Mouse (Mus musculus) right cerebral cortex, postnatal 36 days (tissue): ENCODE measurements around the gene 1110059E24Rik.
A peak's percentile ranks its signal among the peaks of the same experiment; 100 is the strongest.
"Not testable (repeated sequence)": the region's sequence is repeated elsewhere in the genome, so short reads cannot be mapped to it uniquely, and the experiment has no call there.

ENCODE experiments used
- DNase-seq, 2 experiments: peaks; one replicate each; pipeline ENCODE4 v3.0.0; 2022; ENCODE audit warnings: low spot score in 2 of 2, mixed read lengths in 1 of 2

The 1110059E24Rik gene

DNA sequence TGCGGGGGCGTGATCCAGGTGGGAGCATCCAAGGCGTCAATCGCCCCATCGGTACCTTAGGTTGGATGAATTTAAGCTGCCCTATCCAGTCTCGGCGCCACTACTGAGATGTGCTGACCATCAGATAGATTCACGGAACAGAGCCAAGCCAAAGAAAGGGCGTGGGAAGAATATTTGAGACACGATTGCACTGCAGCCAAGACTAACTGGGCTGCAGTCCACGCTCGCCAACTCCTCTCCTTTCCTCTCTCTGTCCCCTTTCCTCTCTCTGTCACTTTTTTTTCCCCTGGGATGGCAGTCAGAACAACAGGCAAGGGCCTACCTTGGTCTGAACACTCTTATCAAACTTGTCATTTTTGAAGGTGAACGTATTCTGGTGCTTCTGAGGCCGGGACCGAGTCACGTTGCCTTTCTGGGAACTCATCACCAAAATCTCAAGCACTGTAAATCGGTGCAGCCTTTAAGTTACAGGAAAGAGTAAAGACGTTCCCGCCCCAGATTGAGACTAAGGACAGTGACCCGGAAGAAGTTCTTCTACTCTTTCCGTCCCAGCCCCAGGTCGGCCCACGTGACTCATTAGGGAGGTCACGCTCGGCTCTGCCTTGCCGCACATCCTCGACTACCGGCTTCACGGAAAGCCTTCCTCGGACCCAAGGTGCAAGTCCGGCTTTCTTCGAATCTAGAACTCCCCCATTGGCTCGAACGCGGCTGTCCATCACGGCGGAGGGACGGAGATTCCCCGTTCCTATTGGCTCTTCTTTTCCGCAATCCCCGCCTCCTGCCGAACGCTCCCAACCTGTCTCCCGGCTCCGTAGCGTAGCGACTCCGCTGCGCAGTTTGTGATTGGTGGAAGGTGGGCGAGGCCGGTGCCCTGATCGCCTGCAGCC is at the start of gene 1110059E24Rik:
Gene 1110059E24Rik (minus strand): TSS at position 692 of the 887 bp plus-strand sequence.
- DNase-seq: peak; percentile 94

DNA sequence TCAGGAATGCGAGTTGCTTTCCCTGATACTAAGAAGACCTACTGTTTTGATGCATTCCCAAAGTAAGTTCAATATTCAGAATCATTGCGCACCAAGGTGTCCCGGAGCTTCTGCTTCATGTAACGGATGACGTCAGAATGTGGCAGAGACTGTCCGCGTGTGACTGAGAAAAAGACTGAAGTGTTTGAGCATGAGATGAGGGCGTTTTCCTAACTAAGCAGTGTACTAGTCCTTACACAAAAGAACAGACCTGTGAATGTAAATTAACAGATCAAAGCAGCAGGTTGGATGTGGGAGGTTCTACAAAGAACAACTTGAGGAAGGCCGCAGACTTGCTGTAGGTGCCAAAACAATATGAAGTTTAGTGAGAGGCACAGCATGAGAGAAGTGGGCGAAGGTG is 28.2 kb upstream of the 1110059E24Rik start:
- DNase-seq: no peak

DNA sequence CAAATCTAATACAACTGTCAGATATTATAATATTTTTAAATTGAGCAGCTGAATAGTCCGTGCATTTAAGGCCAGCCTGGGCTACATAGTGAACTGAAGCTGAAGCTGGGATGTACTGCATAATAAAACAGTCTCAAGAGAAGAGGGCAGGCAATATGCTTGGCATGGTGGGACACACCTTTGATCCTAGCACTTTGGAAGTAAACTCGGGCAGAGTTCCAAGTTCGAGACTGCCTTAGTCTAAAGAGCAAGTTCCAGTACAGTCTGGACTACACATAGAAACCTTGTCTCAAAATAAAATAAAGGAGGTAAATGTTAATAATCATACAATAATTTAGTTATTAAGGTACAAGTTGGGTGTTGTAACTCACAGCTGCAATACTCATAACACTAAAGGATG is 27.3 kb upstream of the 1110059E24Rik start:
- DNase-seq: no peak

DNA sequence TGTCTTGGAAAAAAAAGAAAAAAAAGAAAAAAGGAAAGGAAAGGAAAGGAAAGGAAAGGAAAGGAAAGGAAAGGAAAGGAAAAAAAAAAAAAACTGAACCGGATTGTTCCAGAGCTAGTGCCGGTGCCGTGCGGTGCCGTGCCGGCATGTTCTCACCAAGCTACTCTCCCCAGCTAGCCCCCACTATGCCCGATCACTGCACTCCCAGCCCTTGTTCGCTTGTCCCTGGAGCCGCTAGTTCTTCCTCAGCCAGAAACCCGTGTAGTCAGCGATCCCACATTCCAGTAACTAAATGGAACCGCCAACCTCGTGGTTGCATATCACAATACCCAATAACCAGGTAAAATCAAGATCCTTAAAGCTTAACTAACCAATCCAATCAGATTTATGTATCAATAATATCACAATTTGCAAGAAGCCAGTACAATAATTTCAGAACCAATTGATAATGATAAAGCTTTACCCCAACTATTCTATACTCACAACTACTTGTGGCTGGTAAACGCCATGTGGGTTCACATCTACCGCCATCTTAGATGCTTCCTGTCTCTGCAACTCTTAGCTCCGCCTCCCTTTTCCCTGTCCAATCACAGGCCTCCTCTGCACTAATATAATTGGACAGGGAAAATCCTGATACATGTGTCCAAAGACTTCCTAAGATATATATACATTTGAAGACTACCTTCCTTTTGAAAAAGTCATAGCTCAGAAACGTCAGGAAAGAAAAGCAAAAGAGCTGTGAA is 21.7 kb upstream of the 1110059E24Rik start:
- DNase-seq: no peak

DNA sequence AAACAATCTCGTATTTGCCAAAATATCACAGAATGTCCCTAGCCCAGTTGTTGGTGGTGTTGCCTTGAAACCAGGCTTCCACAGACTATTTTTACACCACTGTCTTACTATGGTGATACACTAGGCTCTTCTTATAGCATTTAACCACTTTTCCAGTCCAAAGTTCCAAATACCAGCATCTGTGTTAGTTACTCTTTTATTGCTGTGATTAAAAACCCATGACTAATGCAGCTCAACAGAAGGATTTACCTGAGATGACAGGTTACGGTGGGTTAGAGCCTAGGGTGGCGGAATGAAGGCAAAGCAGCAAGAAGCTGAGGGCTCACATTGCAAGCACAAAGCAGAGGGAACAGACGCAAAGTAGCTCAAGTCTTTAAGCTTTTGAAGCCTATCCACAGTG is 16.9 kb upstream of the 1110059E24Rik start:
- DNase-seq: no peak

DNA sequence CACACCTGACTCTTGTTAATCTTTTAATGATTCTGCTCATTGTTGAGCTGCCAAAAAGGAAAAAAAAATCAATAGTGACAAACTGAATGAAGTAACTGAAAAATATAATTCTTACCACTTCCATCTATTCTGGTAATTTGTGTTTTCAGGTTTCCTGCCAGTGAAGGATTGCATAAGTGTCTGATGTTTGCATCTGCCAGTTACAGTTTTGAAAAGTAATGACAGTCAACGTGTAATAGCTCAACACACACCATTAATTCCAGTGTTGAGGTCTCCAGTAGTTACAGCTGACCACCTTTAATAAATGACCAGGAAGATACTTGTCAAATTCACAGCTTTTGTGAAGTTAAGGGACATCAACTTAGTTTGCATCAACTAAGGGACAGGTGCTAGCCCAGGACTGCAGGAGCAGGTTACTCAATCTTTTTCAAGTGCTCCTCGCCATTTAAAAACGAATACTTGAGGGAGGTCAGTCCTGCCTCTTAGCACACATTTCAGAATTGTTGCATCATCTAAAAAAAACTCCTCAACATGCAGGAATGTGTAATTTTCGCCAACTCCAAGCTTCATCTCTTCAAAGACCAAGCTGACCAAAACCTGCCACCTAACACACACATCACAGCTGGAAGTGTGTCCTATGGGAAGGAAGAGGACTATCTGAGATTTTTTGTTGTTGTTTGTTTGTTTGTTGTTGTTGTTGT is 11.1 kb upstream of the 1110059E24Rik start:
- no peak for DNase-seq

DNA sequence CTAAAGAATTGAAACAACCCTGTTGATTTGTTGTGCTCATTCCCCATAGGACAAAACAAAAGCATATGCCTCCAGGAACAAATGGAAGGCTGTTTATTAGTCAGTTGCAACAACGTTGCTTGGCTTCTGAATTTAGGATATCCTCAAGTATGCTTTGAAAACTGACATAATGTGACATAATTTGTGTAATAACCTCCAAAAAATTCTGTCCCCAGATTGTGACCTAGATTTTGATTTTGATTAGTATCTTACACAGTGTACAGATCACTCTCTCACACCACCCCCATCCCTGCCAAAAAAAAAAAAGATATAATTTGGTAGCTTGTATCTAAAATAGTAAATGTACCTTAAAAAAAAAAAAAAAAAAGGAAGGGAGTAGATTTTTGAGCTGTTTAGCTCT is 8.0 kb upstream of the 1110059E24Rik start:
- no peak for DNase-seq

DNA sequence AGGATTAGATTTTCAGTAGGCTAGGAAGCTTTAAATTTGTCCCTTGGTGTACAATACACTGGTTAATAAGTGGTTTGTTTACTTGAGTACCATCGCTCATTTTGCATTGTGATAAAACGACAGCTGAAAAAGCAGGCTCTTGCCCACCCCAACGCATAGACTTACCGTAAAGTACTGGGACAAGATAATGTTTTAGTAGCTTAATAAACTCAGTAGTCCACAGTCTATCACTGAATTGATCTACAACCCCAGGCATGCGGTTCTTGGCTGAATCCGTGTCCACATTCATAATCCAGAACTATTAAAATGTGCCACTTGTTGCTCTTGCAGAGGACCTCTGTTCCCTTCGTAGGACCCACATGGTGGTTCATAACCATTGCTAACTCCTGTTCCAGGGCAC is 2.0 kb upstream of the 1110059E24Rik start:
- DNase-seq: no peak

DNA sequence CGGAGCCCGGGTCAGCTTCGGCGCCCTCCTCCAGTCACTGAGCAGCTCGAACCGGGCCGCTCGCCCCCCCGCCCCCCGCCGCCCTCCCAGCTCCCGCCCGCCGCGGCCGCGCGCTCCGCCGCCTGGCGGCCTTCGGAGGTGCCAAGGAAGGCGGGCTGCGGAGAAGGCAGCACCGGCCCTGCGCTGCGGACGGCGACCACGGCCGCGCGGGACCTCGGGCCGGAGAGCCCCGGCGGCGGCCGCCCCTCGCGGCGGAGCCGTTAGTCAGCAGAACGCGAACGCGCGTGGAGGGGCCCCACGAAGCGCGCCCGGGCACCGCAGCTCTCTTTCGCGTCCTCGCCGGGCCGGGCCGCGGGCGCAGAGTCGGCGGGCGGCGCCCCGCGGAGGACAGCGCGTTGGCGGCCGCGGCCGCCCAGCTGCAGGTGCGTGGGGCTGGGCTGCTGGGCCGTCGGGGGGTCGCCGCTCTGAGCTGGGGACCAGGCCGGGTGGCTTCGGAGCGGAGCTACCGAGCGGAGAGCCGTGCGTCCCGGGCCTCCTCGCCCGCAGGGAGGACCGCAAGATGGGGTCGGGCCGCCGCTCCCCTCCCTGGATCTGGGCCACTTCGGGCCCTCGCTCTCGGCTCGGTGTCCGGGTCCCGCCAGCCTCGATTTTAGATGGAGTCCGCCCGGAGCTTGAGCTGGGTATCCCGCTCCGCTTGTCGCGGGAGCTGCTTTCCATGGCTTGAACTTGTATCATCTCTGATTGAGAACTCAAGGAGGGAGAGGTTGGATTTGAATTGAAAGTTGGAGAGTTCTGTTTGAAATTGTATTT is 601 bp upstream of the 1110059E24Rik start, which contains the start of gene Abhd17b:
Gene Abhd17b (plus strand): TSS at position 14 of the 810 bp plus-strand sequence.
- peak in 1 of 2 experiments; percentile 16 for DNase-seq

DNA sequence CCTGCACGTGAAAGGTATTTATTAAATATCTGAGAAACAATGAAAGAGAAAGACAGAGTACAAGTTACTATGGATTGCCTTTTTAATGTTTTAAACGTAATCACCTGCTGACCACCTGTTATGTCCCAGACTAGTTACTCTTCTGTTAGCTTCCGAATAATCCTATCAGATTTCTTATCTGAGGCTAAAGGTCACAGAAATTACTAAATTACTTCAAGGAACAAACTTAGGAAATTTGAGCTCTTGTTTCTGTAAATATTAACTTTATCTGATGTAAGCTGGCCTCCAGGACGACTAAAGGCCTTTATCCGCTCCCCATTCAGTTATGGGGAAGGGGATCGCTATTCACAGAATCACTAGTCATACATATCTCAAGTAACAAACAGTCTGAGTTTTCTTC is 1.1 kb downstream of the 1110059E24Rik start:
- no peak for DNase-seq

DNA sequence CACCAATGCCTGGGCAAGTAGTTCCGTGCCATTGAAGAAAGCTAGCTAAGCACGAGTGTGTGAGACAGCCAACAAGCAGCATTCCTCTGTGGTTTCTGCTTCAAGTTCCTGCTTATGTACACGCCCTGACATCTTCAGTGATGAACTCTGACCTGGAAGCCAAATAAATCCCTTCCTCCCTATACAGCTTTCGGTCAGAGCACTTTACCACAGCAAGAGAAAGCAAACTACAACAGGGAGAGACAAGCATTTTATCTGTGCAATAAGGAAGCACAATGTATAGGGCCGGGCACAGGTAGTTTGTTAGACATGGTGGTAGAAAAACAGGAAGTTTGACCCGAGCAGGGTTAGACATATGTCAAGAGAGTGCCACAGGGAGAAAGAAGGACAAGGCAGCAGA is 6.6 kb downstream of the 1110059E24Rik start:
- no peak for DNase-seq

DNA sequence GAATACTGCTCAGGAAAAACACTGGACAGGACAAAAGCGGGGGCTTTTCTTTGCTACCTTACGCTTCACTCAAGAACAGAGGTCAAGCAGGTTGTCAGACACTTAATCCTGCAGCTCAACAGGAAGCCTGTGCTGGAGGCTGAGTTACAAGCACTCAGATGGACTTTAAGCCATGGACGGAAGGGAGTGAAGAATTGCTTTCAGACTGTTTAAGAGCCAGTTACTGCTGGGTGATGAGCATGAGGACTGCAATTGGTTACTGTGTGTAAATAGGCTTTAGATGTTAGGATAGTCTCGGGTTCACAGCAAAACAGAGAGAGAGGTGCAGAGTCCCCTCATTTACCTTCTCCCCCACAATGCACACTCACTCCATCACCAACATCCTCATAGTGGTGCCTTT is 7.5 kb downstream of the 1110059E24Rik start:
- no peak for DNase-seq

DNA sequence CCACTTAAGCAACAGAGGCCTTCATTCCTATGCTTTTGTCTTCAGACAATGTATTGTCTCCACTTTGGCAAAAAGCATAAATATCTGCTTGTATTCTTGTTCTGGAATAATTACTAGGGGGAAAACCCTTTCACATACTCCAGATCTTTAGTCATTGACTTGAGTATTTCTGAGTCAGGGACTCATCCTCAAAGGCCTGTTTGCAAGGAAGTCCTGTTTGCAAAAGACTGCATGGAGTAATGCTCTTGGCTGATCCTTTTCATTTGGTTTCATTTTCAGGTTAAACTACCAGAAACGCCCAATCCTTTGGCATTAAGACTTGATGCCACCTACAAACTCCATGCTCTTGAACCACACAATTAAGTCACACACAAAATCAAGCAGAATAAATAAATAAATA is 8.8 kb downstream of the 1110059E24Rik start:
- DNase-seq: no peak

DNA sequence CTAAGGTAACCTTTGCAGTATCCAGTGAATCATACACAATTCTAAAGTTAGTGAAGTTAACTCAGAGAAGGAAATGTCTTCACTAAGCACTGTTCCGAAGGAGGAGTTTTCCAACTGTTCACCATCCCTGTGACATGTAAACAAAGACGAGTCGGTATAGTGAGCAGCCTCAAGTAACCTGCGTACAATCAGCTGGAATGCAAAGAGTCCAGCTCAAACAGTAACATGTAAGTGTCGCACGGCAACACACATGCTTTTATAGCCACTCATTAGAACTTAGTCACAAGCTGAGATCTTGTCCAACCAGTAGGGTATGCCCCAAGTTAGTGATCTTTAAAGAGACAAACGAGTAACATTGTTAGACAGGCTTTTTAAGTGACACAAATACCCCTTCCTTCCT is 15.1 kb downstream of the 1110059E24Rik start:
- no peak for DNase-seq

DNA sequence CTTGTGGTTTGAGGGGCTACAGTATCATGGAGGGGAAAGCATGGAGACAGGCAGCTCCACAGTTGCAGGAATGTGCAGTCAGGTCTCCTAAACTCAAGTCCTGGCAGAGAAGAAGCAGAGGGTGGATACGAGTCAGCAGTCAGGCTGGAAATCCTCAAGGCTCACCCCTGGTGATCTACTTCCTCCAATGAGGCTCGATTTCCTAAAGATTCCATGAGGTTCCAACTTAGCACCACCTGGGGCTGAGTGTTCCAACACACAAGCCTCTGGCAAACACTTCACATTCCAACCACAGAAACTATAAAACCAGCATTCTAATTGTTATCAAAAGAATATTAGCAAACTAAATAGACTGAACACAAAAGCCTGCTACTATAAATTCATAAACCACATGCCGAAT is 15.9 kb downstream of the 1110059E24Rik start:
- no peak for DNase-seq

DNA sequence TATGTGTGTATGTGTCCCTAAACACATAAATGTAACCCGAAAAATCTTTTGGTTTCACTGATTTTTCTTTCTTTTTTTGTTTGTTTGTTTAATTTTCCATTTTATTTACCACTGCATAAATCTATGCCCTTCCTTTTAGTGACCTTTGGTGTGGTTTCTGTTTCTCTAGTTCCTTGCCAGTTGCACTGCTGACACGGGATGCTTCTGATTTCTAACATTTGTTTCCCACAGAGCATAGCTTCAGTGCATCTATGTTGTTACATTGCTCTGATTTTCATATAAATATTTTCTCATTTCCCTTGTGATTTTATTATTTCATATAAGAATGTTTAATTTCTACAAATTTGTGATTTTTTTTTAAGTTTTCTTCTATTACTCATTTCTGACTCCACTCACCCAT is 17.4 kb downstream of the 1110059E24Rik start:
- DNase-seq: no peak

DNA sequence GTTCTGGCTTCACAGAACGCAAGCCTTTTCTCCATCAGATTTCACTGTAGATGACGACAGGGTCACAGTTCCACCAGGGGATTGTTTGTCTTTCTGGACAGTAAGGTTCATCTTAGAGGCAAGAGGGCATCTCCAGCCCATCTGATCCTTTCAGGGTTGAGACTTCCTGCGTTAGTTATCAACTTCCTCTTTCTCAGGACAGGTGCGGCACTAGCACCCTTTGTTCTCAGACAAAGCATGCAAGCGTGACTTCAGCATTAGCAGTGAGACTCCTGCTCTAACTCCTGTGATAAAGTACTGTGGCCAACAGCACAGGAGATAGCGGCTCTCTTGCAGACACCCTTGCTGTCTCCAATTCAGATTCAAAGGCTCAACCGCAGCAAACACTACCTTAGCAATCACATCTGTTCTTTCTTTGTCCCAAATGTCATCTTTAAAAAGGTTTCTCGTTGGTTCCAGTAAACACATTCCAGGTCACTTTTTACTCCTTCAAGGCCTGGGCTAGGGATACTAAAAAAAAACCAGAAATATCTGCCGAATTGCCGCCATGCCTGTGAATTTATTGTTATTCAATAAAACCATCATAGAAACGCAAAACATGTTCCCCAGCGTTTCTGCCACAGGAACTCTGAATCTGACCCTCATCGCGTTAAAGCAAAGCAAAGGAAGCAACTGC is 22.0 kb downstream of the 1110059E24Rik start:
- no peak for DNase-seq

DNA sequence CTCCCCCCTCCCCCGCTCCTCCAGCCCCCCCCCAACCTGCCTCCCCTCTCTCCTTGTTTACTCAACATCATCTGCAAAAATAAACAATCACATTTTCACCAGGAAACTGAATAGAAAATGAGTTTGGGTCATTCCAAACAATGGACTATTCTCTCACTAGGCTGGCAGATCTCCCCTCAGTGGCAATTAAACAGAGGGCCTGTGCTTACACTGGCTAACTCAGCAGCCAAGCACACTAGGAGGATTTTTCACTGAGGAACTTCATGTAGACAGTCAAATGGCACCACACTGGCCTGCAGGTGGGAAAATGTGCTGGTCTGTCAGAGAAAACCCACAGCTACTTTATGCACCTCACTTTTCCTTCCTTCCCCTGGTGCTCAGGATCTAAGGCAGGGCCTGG is 23.3 kb downstream of the 1110059E24Rik start:
- DNase-seq: no peak

DNA sequence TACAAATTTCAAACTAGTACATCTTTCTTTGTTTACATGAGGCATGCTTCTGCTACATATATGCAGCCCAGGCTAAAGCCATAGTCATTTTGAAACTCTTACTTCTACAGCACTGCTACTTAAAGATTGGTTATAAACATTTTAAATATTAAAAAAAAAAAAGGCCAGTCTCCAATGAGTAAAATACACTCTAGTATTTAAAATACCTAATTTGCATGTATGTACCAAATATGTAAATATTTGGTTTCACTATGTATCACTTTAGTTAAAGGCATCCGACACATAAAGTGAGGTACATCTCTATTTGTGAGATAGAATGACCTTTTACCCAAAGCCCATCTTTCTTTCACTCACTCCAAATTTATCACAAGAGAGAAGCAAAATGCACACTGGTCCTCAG is 23.7 kb downstream of the 1110059E24Rik start:
- DNase-seq: no peak

DNA sequence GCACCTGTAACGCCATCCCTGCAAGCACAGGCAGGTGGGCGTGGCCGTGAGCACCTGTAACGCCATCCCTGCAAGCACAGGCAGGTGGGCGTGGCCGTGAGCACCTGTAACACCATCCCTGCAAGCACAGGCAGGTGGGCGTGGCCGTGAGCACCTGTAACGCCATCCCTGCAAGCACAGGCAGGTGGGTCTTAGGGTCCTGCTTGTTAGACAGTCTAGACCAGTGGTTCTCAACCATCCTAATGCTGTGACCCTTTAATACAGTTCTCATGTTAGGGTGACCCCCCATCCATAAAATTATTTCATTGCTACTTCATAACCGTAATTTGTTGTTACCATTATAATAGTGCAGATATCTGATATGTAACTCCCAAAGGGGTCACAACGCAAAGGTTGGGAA is 24.3 kb downstream of the 1110059E24Rik start:
- DNase-seq: not testable (repeated sequence)
